Mouse (Mus musculus) spleen, adult 2 months (tissue): Measurements from ENCODE around the gene Scml4.

Experiments used
- CTCF ChIP-seq: fragments of 200-500 bp; IDR thresholded peaks from 2 replicates; pipeline ENCODE4 v1.5.1; 2011; ENCODE audit warnings: mild to moderate bottlenecking, inconsistent platforms; ENCODE audit not compliant: insufficient read depth, insufficient read length, insufficient replicate concordance; ENCODE audit errors: extremely low read depth
- POLR2A ChIP-seq: fragments of 200-500 bp; IDR thresholded peaks from 2 replicates; pipeline ENCODE4 v1.6.1; 2011; ENCODE audit warnings: low read depth, low read length, inconsistent platforms

GRCm38 (mm10) chr10:42842358-42842757 is 17.8 kb upstream of the Scml4 start:
- peak; percentile 91 for TF ChIP-seq CTCF
- TF ChIP-seq POLR2A = no peak
